Mouse (Mus musculus) layer of hippocampus, postnatal 36 days (tissue): ENCODE measurements around the gene RPS10-NUDT3. TPM values are rescaled to one million over a fixed set of nuclear protein-coding genes. Genes with fewer than 3 reads are reported as not detected.

Source experiments
- DNase-seq, 2 experiments: peaks; one replicate each; pipeline ENCODE4 v3.0.0; 2022
- total RNA-seq, 2 experiments: library from RNA; stranded (reverse); gene quantifications; 2 replicates each; pipeline ENCODE4 v1.2.3; 2021

Gene RPS10-NUDT3
- total RNA-seq, 2 experiments from 2014 or later: not detected

- DNase-seq: no peak
These were observed 82.5 kb downstream of the RPS10-NUDT3 start for GRCm38 (mm10) chr17:27552215-27553201.

DNA sequence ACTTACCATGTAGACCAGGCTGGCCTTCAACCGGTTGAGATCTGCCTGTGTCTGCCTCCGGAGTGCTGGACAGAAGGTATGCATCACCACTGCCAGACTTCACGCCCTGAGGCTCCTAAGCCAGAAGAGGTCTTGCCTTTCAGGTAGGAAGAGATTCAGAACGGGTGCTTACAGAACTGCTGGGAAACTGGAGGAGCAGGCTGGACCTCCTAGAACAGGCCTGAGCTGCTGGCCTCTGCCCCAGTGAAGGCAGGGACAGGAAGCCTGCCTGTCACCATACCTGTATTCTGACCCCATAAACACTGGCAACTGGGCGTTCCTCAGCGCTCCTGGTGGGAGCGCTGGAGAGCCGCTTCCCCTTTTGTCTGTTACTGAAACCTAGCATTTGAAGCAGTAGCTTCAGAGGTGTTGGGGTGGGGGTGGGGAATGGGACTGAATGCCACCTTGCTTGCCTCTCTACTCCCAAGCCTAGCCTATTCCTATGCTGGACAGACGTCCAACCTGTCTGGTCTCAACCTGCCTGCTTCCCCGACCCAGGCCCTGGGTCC, 83.6 kb downstream of the RPS10-NUDT3 start:
- no peak for DNase-seq

DNA sequence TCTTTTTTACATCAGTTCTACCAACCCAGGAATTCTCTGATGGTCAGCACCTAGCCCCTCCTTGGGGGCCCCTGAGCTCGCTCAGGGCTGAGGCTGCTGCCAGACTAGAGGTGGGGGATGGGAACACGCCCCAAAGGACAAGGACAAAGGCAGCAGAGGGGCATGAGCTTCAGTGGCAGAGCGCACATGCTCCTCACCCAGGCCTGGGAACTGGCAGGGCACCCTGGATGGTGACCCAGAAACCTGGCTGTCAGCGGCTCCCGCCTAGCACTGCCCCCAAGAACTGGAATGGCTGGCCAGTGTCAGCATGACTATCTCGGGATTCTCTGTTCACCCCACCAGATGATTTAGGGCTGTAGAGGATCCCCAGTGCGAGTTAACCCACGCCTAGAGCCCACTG, 85.8 kb downstream of the RPS10-NUDT3 start:
- DNase-seq: no peak

DNA sequence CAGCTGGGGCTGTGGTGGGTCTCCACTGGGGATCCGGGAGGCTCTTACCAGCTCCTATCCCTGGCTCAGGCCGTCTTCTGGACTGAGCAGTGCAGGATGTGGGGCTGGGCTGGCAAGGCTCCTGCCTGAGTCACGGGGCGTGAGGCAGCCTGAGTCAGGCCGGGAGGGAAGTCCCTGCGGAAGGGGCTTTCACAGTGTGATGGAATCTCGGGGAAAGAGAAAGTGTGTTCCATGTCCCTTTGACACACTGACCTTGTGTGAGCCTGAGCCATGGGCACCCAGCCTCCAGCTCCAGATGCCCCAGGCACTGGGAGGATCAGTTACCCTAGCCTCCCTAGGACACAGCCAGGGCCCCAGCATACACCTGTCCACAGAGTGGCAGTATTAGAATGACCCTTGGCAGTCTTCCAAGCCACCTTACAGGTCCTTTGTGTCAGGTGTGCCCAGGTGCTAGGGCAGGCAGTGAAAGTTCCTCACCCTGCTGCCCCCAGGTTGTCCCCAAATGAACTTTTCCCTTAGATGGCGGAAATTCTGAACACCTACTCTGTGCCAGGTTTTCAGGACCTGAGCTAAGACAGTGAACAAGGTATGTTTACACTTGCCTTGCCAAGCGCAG, 87.7 kb downstream of the RPS10-NUDT3 start:
- DNase-seq: no peak

DNA sequence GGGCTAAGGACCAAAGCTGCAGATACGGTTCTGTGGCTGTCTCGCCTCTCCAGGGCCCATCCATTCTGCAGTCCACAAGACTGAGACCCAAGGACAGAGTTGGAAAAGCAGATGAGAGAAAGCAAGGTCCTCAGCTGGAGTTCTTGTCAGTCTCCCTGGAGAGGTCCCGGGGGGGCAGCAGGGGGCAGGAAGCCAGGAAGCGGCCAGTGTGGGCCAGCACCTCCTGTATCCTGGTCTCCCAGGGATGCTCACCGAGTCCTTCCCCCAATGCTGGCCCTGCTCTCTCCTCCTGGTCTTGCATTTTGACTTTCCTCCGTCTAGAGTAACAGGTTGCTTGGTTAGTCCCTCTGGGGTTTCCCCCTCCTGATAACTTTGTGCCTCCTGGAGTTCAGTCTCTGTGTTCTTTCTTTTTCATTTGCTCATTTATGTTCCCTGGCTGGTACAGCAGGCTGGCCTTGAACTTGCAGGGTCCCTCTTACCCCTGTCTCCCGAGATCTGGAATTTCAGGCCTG, 88.4 kb downstream of the RPS10-NUDT3 start:
- DNase-seq: no peak

DNA sequence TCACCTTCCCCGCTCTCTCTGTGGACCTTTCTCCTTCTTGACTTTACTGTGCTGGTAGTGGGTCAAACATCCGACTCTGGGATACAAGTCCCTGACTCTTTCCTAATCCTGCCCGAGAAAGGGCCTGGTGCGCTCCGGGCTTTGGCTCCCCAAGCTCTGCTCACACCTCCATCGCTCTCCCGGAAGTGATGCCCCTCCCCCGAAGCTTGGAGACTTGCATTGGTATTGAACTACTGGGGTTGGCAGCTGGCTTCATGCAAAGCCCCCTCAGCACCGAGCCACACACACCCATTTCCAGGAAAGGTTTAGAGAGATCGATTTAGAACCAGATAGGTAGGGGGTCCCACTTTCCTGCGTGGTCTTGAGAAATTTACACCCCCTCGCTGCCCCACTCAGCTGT, 89.0 kb downstream of the RPS10-NUDT3 start:
- no peak for DNase-seq

DNA sequence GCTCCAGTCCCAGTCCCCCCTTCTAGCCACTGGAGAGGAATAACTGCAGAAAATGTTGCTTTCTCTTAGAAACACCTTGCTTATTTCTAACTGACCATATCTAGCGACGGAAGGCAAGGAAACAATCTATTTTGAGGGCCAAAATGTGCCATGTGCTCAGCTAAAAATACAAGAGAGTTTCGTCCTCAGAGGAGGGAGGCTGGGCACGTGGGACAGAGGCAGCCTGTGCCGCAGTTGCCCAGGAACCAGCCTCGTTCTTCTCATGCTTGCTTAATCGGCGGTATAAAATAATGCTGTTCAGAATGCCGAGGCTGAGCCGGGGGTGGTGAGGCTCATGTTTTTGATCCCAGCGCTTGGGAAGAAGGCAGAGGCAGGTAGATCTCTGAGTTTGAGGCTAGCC, 90.5 kb downstream of the RPS10-NUDT3 start:
- no peak for DNase-seq

GRCm38 (mm10) chr17:27541984-27542383, 93.0 kb downstream of the RPS10-NUDT3 start:
- DNase-seq: no peak

DNA sequence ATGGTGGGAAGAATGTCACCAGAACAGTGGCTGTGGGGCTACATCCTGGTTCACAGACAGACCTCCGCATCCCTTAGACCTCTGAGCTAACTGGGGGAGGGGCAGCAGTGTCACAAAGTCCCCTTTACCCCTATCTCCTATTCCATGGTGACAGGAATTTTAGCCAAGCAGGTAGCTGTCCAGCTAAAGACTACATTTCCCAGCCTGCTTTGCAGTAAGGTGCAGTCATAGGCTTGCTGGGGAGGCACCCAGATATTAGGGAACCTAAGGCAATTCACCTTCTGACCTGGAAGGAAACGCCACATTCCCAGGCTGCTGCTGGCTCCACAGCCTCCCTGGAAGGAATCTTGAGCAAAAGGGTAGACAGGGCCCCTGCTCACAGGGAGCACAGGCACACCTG, 93.8 kb downstream of the RPS10-NUDT3 start:
- DNase-seq: no peak

DNA sequence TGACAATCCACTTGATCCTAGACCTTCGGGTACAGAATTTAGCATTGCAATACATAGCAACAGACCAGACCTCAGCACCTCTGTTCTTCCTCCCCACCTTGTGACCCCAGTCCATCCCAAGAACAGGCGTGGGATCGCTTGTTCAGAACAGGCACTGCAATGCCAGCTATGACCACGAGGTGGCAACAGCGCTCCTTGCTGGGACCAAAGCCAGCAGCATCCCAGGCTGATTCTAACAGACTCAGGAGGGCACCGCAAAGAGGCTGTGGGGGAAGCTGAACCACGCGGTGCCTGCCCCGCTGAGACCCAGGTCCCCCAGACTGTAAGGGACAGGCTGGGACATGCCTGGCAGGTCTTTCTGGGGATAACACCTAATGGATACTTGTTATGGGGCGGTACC, 100.3 kb downstream of the RPS10-NUDT3 start:
- peak; percentile 87 to 88 for DNase-seq

GRCm38 (mm10) chr17:27533354-27533753, 101.7 kb downstream of the RPS10-NUDT3 start:
- DNase-seq: no peak

GRCm38 (mm10) chr17:27532095-27532494, 102.9 kb downstream of the RPS10-NUDT3 start:
- DNase-seq: no peak

Other genes with a start within 250 kb of the RPS10-NUDT3 start
- gene Grm4, start 113.8 kb downstream of the RPS10-NUDT3 start, total RNA-seq: 1 to 10 TPM; 8.9 to 9.6 TPM
- gene Hmga1, start 78.7 kb downstream of the RPS10-NUDT3 start, total RNA-seq: 10 to 100 TPM; 35.2 to 36.0 TPM
- gene AI413582, start 69.5 kb downstream of the RPS10-NUDT3 start, total RNA-seq: 10 to 100 TPM; 62.6 to 63.9 TPM
- gene Nudt3, start 11.7 kb downstream of the RPS10-NUDT3 start, total RNA-seq: 100 to 1,000 TPM; 564 to 566 TPM
- gene Rps10, start 1.4 kb upstream of the RPS10-NUDT3 start, total RNA-seq: 100 to 1,000 TPM; 444 to 462 TPM
- gene Pacsin1, start 20.3 kb upstream of the RPS10-NUDT3 start, total RNA-seq: 100 to 1,000 TPM; 310 to 319 TPM
- under 1 TPM in 1 of 2 experiments, not detected in 1; 0.90 TPM for gene Spdef, start 93.7 kb upstream of the RPS10-NUDT3 start, total RNA-seq
- gene D17Wsu92e, start 185.4 kb upstream of the RPS10-NUDT3 start, total RNA-seq: 100 to 1,000 TPM; 191 to 194 TPM
- gene Snrpc, start 202.9 kb upstream of the RPS10-NUDT3 start, total RNA-seq: 10 to 100 TPM; 49.7 to 51.5 TPM
- 10 to 100 TPM; 14.5 to 16.9 TPM for gene Uhrf1bp1, start 221.2 kb upstream of the RPS10-NUDT3 start, total RNA-seq